Mouse (Mus musculus): ENCODE data around the gene 9030612E09Rik. TPM values are rescaled to one million over a fixed set of nuclear protein-coding genes. Genes with fewer than 3 reads are reported as not detected.

9030612E09Rik gene
- polyA plus RNA-seq (2012; rRNA removed): 2.9 and 3.3 TPM in 2 replicates

DNA sequence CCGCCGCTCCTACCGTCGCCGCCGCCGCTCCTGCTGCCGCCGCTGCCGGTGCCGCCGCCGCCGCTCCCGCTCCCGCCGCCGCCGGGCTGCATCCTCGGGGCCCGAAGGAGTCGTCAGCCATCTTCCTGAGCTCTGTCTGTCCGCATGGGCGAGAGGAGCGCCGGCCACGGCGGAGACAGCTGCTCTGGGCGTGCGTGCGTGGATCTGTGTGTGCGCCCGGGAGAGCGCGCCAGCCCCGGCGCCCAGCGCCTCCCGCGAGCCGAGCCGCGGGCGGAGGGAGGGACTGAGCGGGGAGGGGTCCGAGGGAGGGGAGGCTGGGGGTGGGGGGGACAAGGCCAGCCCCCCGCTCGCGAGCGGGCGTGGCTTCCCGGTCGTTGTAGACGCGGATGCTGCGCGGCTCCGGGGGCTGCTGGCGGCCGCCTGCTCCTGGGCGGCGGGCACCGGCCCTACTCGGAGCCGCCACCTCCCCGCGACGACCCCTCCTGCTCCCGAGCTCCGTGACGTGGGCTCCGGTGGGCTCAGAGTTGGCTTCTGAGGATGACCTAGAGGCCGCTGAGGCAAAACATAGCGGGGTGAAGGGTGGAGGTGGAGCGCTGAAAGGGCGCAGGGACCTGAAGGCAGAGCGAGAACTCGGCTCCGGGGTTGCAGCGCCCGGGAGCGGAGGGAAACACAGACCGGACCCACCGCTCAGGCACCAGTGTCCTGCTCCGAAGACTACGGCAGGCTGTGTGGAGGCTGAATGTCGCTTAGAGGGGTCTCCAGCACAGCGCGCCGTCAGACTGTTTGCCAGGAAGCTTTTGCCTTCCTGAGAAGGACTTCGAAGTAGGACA, at the start of gene 9030612E09Rik, which contains the start of gene Sobp:
Gene 9030612E09Rik (plus strand): TSS at position 379 of the 830 bp plus-strand sequence.
Gene Sobp (minus strand): TSS at position 205 of the 830 bp plus-strand sequence.
- H3K4me3 ChIP-seq (replicated peaks; ENCODE audit: insufficient read depth, low read depth, low read length): peak within 1 kb of the TSS; percentile 98
- TF ChIP-seq CTCF (IDR thresholded peaks at IDR 0.05; ENCODE audit: borderline replicate concordance, insufficient read depth, low read depth, low read length) (no peak), POLR2A (IDR thresholded peaks at IDR 0.05; ENCODE audit: borderline replicate concordance, insufficient read depth, low read length) (peak; percentile 58)

GRCm38 (mm10) chr10:43128750-43129149, 45.8 kb upstream of the 9030612E09Rik start:
- DNase-seq: no peak
- TF ChIP-seq POLR2A (IDR thresholded peaks at IDR 0.05; ENCODE audit: borderline replicate concordance, insufficient read depth, low read length) (no peak), CTCF (IDR thresholded peaks at IDR 0.05; ENCODE audit: borderline replicate concordance, insufficient read depth, low read depth, low read length) (no peak)
- H3K27ac ChIP-seq (ENCODE audit: insufficient read depth, low read length): no peak overlapping the region
- H3K4me3 ChIP-seq (replicated peaks; ENCODE audit: insufficient read depth, low read depth, low read length): no peak overlapping the region
- no peaks in the 10 kb centered on the region for H3K27me3 ChIP-seq (ENCODE audit: control insufficient read depth, insufficient read depth, low read length)
- WGBS: 45% methylated on average over 3 of the region's 3 CpGs
- 0 out of 2 replicates have a peak, but pooled peaks cover 2% of the 10 kb centered on the region for H3K4me1 ChIP-seq (ENCODE audit: control insufficient read depth, insufficient read depth, low read length)

More for the DNA sequence above, at the start of gene 9030612E09Rik, which contains the start of gene Sobp:
- DNase-seq: peak; percentile 86 to 87
- peaks cover 5% of the 10 kb centered on the region; the same call in 1 of the 2 replicates for H3K4me1 ChIP-seq (ENCODE audit: control insufficient read depth, insufficient read depth, low read length)
- H3K27me3 ChIP-seq (ENCODE audit: control insufficient read depth, insufficient read depth, low read length): no peaks in the 10 kb centered on the region
- peak within 1 kb of the TSS; percentile 85 for H3K27ac ChIP-seq (ENCODE audit: insufficient read depth, low read length)
- WGBS: under 1% methylated on average over 79 of the region's 91 CpGs

DNA sequence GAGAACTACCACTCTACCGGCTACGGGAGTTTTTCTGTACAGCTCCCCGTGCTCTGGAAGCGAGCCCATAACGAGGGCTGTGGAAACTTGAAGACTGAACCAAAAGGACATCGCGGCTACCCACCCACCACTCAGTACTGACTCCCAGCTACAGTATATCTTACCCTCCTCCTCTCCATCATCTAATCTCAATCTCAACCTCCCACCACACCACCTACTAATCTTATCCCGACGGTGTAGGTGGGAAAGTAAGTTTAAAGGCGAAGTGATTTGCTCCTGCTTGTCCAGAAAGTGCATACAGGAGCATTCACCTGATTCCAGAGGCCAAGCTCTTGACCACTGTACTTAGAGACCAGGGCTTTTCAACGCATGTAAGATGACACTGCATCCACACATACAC, 40.5 kb upstream of the 9030612E09Rik start:
- Histone ChIP-seq H3K27ac (ENCODE audit: insufficient read depth, low read length) (no peak overlapping the region), H3K4me3 (replicated peaks; ENCODE audit: insufficient read depth, low read depth, low read length) (no peak overlapping the region), H3K4me1 (ENCODE audit: control insufficient read depth, insufficient read depth, low read length) (no peaks in the 10 kb centered on the region), H3K27me3 (ENCODE audit: control insufficient read depth, insufficient read depth, low read length) (no peaks in the 10 kb centered on the region)
- DNase-seq: no peak
- no peak for TF ChIP-seq CTCF (IDR thresholded peaks at IDR 0.05; ENCODE audit: borderline replicate concordance, insufficient read depth, low read depth, low read length)
- WGBS: 86% methylated on average over 11 of the region's 11 CpGs

DNA sequence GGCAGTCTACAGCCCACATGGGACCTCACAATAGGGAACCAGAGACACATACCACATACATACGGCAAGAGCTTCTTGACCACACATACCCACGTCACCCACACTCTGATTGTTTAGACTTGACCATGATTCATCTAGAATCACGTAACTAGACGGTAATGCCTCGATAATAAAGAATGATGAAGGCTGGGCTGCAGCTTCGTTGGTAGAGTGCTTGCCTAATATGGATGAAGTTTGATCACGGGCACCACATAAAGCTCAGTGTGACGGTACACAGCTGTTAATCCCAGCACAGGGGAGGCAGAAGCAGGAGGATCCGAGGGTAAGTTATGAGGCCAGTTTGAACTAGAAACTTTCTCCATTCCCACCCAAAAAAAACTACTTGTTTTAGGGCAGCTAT, 31.3 kb upstream of the 9030612E09Rik start:
- TF ChIP-seq CTCF (IDR thresholded peaks at IDR 0.05; ENCODE audit: borderline replicate concordance, insufficient read depth, low read depth, low read length) (no peak), POLR2A (IDR thresholded peaks at IDR 0.05; ENCODE audit: borderline replicate concordance, insufficient read depth, low read length) (no peak)
- no peak for DNase-seq
- no peak overlapping the region for H3K4me3 ChIP-seq (replicated peaks; ENCODE audit: insufficient read depth, low read depth, low read length)
- WGBS: 94% methylated on average over 9 of the region's 9 CpGs
- no peaks in the 10 kb centered on the region for H3K27me3 ChIP-seq (ENCODE audit: control insufficient read depth, insufficient read depth, low read length)
- H3K4me1 ChIP-seq (ENCODE audit: control insufficient read depth, insufficient read depth, low read length): no peaks in the 10 kb centered on the region
- H3K27ac ChIP-seq (ENCODE audit: insufficient read depth, low read length): no peak overlapping the region

GRCm38 (mm10) chr10:43148456-43148855, 26.0 kb upstream of the 9030612E09Rik start:
- WGBS: 86% methylated on average over 11 of the region's 11 CpGs
- H3K4me3 ChIP-seq (replicated peaks; ENCODE audit: insufficient read depth, low read depth, low read length): no peak overlapping the region
- no peak for TF ChIP-seq CTCF (IDR thresholded peaks at IDR 0.05; ENCODE audit: borderline replicate concordance, insufficient read depth, low read depth, low read length)
- no peak for TF ChIP-seq POLR2A (IDR thresholded peaks at IDR 0.05; ENCODE audit: borderline replicate concordance, insufficient read depth, low read length)
- no peak for DNase-seq
- no peaks in the 10 kb centered on the region for H3K4me1 ChIP-seq (ENCODE audit: control insufficient read depth, insufficient read depth, low read length)
- H3K27ac ChIP-seq (ENCODE audit: insufficient read depth, low read length): no peak overlapping the region
- H3K27me3 ChIP-seq (ENCODE audit: control insufficient read depth, insufficient read depth, low read length): no peaks in the 10 kb centered on the region

DNA sequence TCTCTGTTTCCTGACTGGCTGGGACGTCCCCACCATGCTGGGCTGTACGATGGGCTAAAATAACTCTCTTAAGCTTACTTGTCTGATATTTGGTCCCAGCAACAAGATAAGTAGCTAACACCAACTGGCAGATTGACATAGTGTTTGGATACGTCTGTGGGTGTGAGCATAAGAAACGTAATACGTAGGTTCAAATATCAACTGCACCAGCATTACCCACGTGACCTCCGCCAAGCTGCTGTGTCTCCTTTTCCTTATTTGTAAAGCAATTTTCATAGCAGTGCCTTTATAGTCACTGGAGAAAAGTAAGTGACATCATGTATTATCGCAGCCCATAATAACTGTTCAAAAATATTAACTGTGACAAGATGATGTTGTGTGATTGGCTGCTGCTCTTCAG, 21.9 kb upstream of the 9030612E09Rik start:
- no peak overlapping the region for H3K4me3 ChIP-seq (replicated peaks; ENCODE audit: insufficient read depth, low read depth, low read length)
- 96% methylated on average over 8 of the region's 8 CpGs for WGBS
- H3K27ac ChIP-seq (ENCODE audit: insufficient read depth, low read length): no peak overlapping the region
- no peaks in the 10 kb centered on the region for H3K27me3 ChIP-seq (ENCODE audit: control insufficient read depth, insufficient read depth, low read length)
- no peak for DNase-seq
- peaks cover 5% of the 10 kb centered on the region; the same call in 1 of the 2 replicates for H3K4me1 ChIP-seq (ENCODE audit: control insufficient read depth, insufficient read depth, low read length)
- TF ChIP-seq POLR2A (IDR thresholded peaks at IDR 0.05; ENCODE audit: borderline replicate concordance, insufficient read depth, low read length) (no peak), CTCF (IDR thresholded peaks at IDR 0.05; ENCODE audit: borderline replicate concordance, insufficient read depth, low read depth, low read length) (no peak)

GRCm38 (mm10) chr10:43155046-43155560, 19.4 kb upstream of the 9030612E09Rik start:
- H3K4me3 ChIP-seq (replicated peaks; ENCODE audit: insufficient read depth, low read depth, low read length): no peak overlapping the region
- TF ChIP-seq CTCF (IDR thresholded peaks at IDR 0.05; ENCODE audit: borderline replicate concordance, insufficient read depth, low read depth, low read length) (no peak), POLR2A (IDR thresholded peaks at IDR 0.05; ENCODE audit: borderline replicate concordance, insufficient read depth, low read length) (no peak)
- 36% methylated on average over 12 of the region's 12 CpGs for WGBS
- peaks cover 5% of the 10 kb centered on the region; the same call in 1 of the 2 replicates for H3K4me1 ChIP-seq (ENCODE audit: control insufficient read depth, insufficient read depth, low read length)
- peak in 1 of 2 experiments; percentile 40 for DNase-seq
- H3K27me3 ChIP-seq (ENCODE audit: control insufficient read depth, insufficient read depth, low read length): no peaks in the 10 kb centered on the region
- H3K27ac ChIP-seq (ENCODE audit: insufficient read depth, low read length): no peak overlapping the region
